In genomic region chr13:34207714-34208470, GRCm38 (mm10) we compare ENCODE assay signal across 33 mouse cellular contexts. TPM values are rescaled to one million over a fixed set of nuclear protein-coding genes. Genes with fewer than 3 reads are reported as not detected.
A peak's percentile ranks its signal among the peaks of the same experiment; 100 is the strongest.
DNase-seq lines count a peak whose midpoint lies in the region; ATAC-seq and TF ChIP-seq lines count a peak whose summit lies in the region.
"Had no signal": no experiment of that assay in that cellular context is flagged by ENCODE, and none has a peak within 500 bp of the region (broad histone marks: within the 10 kb centered on the region; RNA-seq: fewer than 3 reads in every experiment).

No protein-coding gene starts in this region.

- no peak overlapping the region for H3K4me2 ChIP-seq in intestine, embryonic 16.5 days (ENCODE audit: low read depth, low read length)
- H3K4me2 ChIP-seq in intestine, embryonic 15.5 days (replicated peaks): no peak overlapping the region
- no peak overlapping the region for H3K4me2 ChIP-seq in lung, embryonic 14.5 days
- H3K4me2 ChIP-seq in stomach, embryonic 15.5 days: no peak overlapping the region
- H3K4me2 ChIP-seq in forebrain, embryonic 11.5 days (ENCODE audit: low read depth, low read length, severe bottlenecking): no peak overlapping the region
- H3K4me2 ChIP-seq: embryonic facial prominence, embryonic 12.5 days; heart, embryonic 11.5 days; hindbrain, embryonic 12.5 days; liver, embryonic 12.5 days; midbrain, embryonic 12.5 days; neural tube, embryonic 12.5 days had no signal

- no peak overlapping the region for H3K9ac ChIP-seq in intestine, embryonic 16.5 days (ENCODE audit: low read depth, low read length)
- H3K9ac ChIP-seq in intestine, embryonic 15.5 days: no peak overlapping the region
- no peak overlapping the region for H3K9ac ChIP-seq in lung, embryonic 14.5 days
- no peak overlapping the region for H3K9ac ChIP-seq in stomach, embryonic 15.5 days
- no peak overlapping the region for H3K9ac ChIP-seq in forebrain, embryonic 11.5 days (ENCODE audit: low read length)
- H3K9ac ChIP-seq: embryonic facial prominence, embryonic 12.5 days; hindbrain, embryonic 12.5 days; liver, embryonic 12.5 days; midbrain, embryonic 12.5 days; neural tube, embryonic 12.5 days had no signal

- no peaks in the 10 kb centered on the region for H3K36me3 ChIP-seq in intestine, embryonic 16.5 days (ENCODE audit: control insufficient read depth, insufficient read depth, low read length)
- no peaks in the 10 kb centered on the region for H3K36me3 ChIP-seq in intestine, embryonic 15.5 days
- H3K36me3 ChIP-seq in lung, embryonic 14.5 days (ENCODE audit: insufficient read depth): no peaks in the 10 kb centered on the region
- H3K36me3 ChIP-seq in stomach, embryonic 15.5 days: no peaks in the 10 kb centered on the region
- no peaks in the 10 kb centered on the region for H3K36me3 ChIP-seq in forebrain, embryonic 11.5 days (ENCODE audit: control insufficient read depth, insufficient read depth, low read length)
- H3K36me3 ChIP-seq: embryonic facial prominence, embryonic 12.5 days had no signal

- no peaks in the 10 kb centered on the region for H3K27me3 ChIP-seq in intestine, embryonic 16.5 days (replicated peaks; ENCODE audit: control insufficient read depth, insufficient read depth, low read length)
- no peaks in the 10 kb centered on the region for H3K27me3 ChIP-seq in intestine, embryonic 15.5 days (replicated peaks)
- no peaks in the 10 kb centered on the region for H3K27me3 ChIP-seq in lung, embryonic 14.5 days (ENCODE audit: insufficient read depth, low read length)
- H3K27me3 ChIP-seq in stomach, embryonic 15.5 days (replicated peaks): no peaks in the 10 kb centered on the region
- no peaks in the 10 kb centered on the region for H3K27me3 ChIP-seq in forebrain, embryonic 11.5 days (ENCODE audit: control insufficient read depth, insufficient read depth, low read length)
- H3K27me3 ChIP-seq: embryonic facial prominence, embryonic 12.5 days; hindbrain, embryonic 12.5 days; liver, embryonic 12.5 days; megakaryocyte, embryonic 14.5 days; midbrain, embryonic 12.5 days; neural tube, embryonic 12.5 days; Patski had no signal

- no peak for TF ChIP-seq CTCF in lung, embryonic 14.5 days (IDR thresholded peaks at IDR 0.05; ENCODE audit: low read depth)

- no peaks in the 10 kb centered on the region for H3K9me3 ChIP-seq in intestine, embryonic 16.5 days (ENCODE audit: control insufficient read depth, low read length)
- H3K9me3 ChIP-seq in intestine, embryonic 15.5 days: no peaks in the 10 kb centered on the region
- H3K9me3 ChIP-seq in lung, embryonic 14.5 days (ENCODE audit: low read depth, low read length): no peaks in the 10 kb centered on the region
- H3K9me3 ChIP-seq in stomach, embryonic 15.5 days: no peaks in the 10 kb centered on the region
- H3K9me3 ChIP-seq in forebrain, embryonic 11.5 days (ENCODE audit: control insufficient read depth, low read length): no peaks in the 10 kb centered on the region
- H3K9me3 ChIP-seq: embryonic facial prominence, embryonic 12.5 days; forebrain, embryonic 10.5 days; G1E; hindbrain, embryonic 12.5 days; liver, embryonic 12.5 days; megakaryocyte, embryonic 14.5 days; midbrain, embryonic 12.5 days; neural tube, embryonic 12.5 days had no signal

- 56% methylated on average over 6 of the region's 6 CpGs for WGBS in intestine, embryonic 16.5 days
- 54% methylated on average over 6 of the region's 6 CpGs for WGBS in intestine, embryonic 15.5 days
- WGBS in lung, embryonic 14.5 days: 61% methylated on average over 6 of the region's 6 CpGs
- WGBS in stomach, embryonic 15.5 days: 58% methylated on average over 6 of the region's 6 CpGs
- WGBS in forebrain, embryonic 11.5 days: 79% methylated on average over 6 of the region's 6 CpGs

- DNase-seq in lung, embryonic 14.5 days: peak; percentile 26
- no peak for DNase-seq in lung, postnatal 4 days
- peak; percentile 23 for DNase-seq in lung, postnatal 10 days
- DNase-seq in retina, embryonic 14.5 days (ENCODE audit: low spot score): no peak
- DNase-seq in forebrain, embryonic 11.5 days (ENCODE audit: low spot score): no peak
- DNase-seq: adrenal gland, postnatal 10 days; cerebellum, adult 11 months; cerebellum, adult 9-11 months; embryo, embryonic 11 days; gastrocnemius, postnatal 25 days; heart, adult 11 months; heart, postnatal 36 days; kidney, postnatal 25 days; left cerebral cortex, postnatal 4 days; thymus, adult 2 months; thymus, postnatal 36 days had no signal

- H3K27ac ChIP-seq in intestine, embryonic 16.5 days (ENCODE audit: low read length): no peak overlapping the region
- no peak overlapping the region for H3K27ac ChIP-seq in intestine, embryonic 15.5 days
- H3K27ac ChIP-seq in lung, embryonic 14.5 days (ENCODE audit: low read depth): no peak overlapping the region
- peak overlapping the region; percentile 69 for H3K27ac ChIP-seq in stomach, embryonic 15.5 days
- H3K27ac ChIP-seq in forebrain, embryonic 11.5 days (ENCODE audit: low read depth, low read length): no peak overlapping the region
- H3K27ac ChIP-seq: embryonic facial prominence, embryonic 12.5 days; forebrain, embryonic 10.5 days; hindbrain, embryonic 12.5 days; hindbrain, postnatal 0 days; layer of hippocampus, adult 2 months; liver, embryonic 12.5 days; midbrain, embryonic 12.5 days; neural tube, embryonic 12.5 days had no signal

- ATAC-seq in intestine, embryonic 16.5 days: 0 out of 2 replicates have a peak, but pooled peaks have one; percentile 26
- no peak for ATAC-seq in intestine, embryonic 15.5 days
- peak; percentile 54 for ATAC-seq in lung, embryonic 14.5 days (ENCODE audit: insufficient read depth)
- peak; percentile 82 for ATAC-seq in stomach, embryonic 15.5 days (ENCODE audit: insufficient read depth, low FRiP score, low read depth)
- no peak for ATAC-seq in forebrain, embryonic 11.5 days (replicated peaks; ENCODE audit: low FRiP score)
- ATAC-seq: hindbrain, postnatal 0 days; intestine, postnatal 0 days; liver, embryonic 12.5 days; Patski had no signal

- no peaks in the 10 kb centered on the region for H3K4me1 ChIP-seq in intestine, embryonic 16.5 days (ENCODE audit: control insufficient read depth, insufficient read depth, low read length)
- H3K4me1 ChIP-seq in intestine, embryonic 15.5 days (replicated peaks): 0 out of 2 replicates have a peak, but pooled peaks cover 5% of the 10 kb centered on the region
- no peaks in the 10 kb centered on the region for H3K4me1 ChIP-seq in lung, embryonic 14.5 days (ENCODE audit: insufficient read depth)
- peaks cover 9% of the 10 kb centered on the region; the same call in 1 of the 2 replicates for H3K4me1 ChIP-seq in stomach, embryonic 15.5 days
- H3K4me1 ChIP-seq in forebrain, embryonic 11.5 days (replicated peaks; ENCODE audit: control insufficient read depth, insufficient read depth, low read length): no peaks in the 10 kb centered on the region
- H3K4me1 ChIP-seq: embryonic facial prominence, embryonic 12.5 days; hindbrain, embryonic 12.5 days; liver, embryonic 12.5 days; midbrain, embryonic 12.5 days; neural tube, embryonic 12.5 days had no signal

- H3K4me3 ChIP-seq in intestine, embryonic 16.5 days (ENCODE audit: low read length): no peak overlapping the region
- H3K4me3 ChIP-seq in intestine, embryonic 15.5 days (replicated peaks): no peak overlapping the region
- H3K4me3 ChIP-seq in lung, embryonic 14.5 days (ENCODE audit: low read depth, low read length): no peak overlapping the region
- no peak overlapping the region for H3K4me3 ChIP-seq in stomach, embryonic 15.5 days (replicated peaks)
- no peak overlapping the region for H3K4me3 ChIP-seq in forebrain, embryonic 11.5 days (ENCODE audit: low read depth, low read length)
- H3K4me3 ChIP-seq: embryonic facial prominence, embryonic 12.5 days; forebrain, embryonic 10.5 days; hindbrain, embryonic 12.5 days; layer of hippocampus, adult 2 months; liver, embryonic 12.5 days; megakaryocyte, embryonic 14.5 days; midbrain, embryonic 12.5 days; myocyte; neural tube, embryonic 12.5 days had no signal

RNA-seq across cellular contexts. Expression of gene Psmg4, which starts 45.1 kb away (rescaled TPM):
- polyA plus RNA-seq in intestine, embryonic 16.5 days (2015; fragmentation: Nextera tagmentation; extraction: Ambion mirVana): 66.7 and 67.2 TPM in 2 replicates
- 71.3 and 88.2 TPM in 2 replicates for polyA plus RNA-seq in intestine, embryonic 15.5 days (2015; fragmentation: Nextera tagmentation; extraction: Ambion mirVana)
- 73.7 and 78.0 TPM in 2 replicates for polyA plus RNA-seq in lung, embryonic 14.5 days (2014; fragmentation: Nextera tagmentation; extraction: Ambion mirVana)
- 72.6 and 82.4 TPM in 2 replicates for polyA plus RNA-seq in stomach, embryonic 15.5 days (2015; fragmentation: Nextera tagmentation; extraction: Ambion mirVana)
- polyA plus RNA-seq in forebrain, embryonic 11.5 days (2014; fragmentation: Nextera tagmentation; extraction: Ambion mirVana): 114 and 123 TPM in 2 replicates

Comparison
In these comparisons a context has a peak if more than half of its experiments do, and no peak if none do; other contexts are left out.
1. ATAC-seq: peak in intestine, embryonic 16.5 days (single experiment), lung, embryonic 14.5 days (single experiment) and stomach, embryonic 15.5 days (single experiment); none in intestine, embryonic 15.5 days (single experiment) and forebrain, embryonic 11.5 days (single experiment).
2. DNase-seq: peak in lung, embryonic 14.5 days (single experiment) and lung, postnatal 10 days (single experiment); none in lung, postnatal 4 days (0 of 2), retina, embryonic 14.5 days (single experiment) and forebrain, embryonic 11.5 days (single experiment).